Mouse (Mus musculus) CD4-positive, CD25-positive, alpha-beta regulatory T cell, adult 4 months (primary cell): ENCODE data around the gene Tspan31. TPM values are rescaled to one million over a fixed set of nuclear protein-coding genes. Genes with fewer than 3 reads are reported as not detected.
"Not testable (repeated sequence)": the region's sequence is repeated elsewhere in the genome, so short reads cannot be mapped to it uniquely, and the experiment has no call there.

Experiments used
- ATAC-seq: one replicate; pipeline ENCODE4 v1.8.0; 2017
- polyA plus RNA-seq, 2 experiments: library from polyadenylated mRNA; unstranded; fragments of 100-300 nt; shearing (Covaris generic); gene quantifications; one replicate each; pipeline ENCODE4 v1.2.1; 2017

Gene Tspan31
- polyA plus RNA-seq, 2 experiments from 2014 or later: 87.4 to 109 TPM

DNA sequence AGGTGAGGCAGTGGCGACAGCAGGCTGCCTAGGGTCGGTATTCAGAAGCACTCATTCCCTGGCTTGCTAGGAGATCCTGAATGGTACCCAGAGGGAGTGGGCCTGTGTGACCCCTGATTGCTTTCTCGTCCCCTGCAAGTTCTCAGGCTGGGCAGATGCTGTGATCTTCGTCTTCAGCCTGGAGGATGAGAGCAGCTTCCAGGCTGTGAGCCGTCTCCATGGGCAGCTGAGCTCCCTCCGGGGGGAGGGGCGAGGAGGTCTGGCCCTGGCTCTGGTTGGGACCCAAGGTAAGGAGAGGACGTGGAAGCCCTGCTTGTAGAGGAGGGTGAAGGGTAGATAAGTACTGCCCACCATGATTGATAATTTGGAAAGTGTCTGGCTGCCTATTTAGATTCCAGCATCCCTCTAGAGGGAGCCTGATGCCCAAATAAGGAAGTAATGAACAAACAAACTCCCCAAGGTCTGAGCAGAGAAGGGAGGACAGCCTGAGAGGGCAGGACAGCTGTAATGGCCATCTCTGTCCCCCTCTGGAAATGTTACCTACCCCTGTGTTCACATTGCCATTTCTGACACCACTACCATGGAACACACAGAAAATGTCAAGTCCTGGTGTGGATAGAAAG is 13.3 kb upstream of the Tspan31 start:
- ATAC-seq: no peak

DNA sequence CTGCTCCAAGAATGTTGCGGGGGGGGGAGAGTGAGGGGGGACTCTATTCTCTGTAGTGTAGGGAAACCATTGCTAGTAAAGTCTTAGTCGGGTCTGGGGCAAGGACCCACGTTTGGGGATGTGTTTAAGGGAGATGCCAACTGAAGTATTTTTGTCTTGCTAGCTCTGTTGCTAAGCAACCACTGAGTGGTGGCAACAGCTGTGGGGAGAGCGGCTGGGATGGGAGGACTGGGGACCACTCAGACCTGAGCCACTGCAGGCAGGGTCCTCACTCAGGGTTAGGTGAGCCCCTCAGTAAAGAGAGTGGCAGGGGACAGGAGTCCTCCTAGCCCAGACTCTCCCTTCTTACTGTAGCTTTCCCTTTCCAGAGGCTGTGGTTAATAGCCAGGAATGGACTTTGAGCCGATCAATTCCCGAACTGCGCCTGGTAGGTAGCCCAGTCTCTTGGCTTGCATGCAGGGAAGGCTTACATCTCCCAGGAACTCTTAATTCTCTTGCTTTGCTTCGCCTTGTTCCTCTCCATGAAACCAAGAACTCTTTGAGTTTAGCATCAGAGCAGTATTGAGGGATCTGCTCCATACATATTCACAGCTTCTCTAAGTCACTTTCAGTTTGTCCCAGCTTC is 12.0 kb upstream of the Tspan31 start:
- ATAC-seq: no peak

DNA sequence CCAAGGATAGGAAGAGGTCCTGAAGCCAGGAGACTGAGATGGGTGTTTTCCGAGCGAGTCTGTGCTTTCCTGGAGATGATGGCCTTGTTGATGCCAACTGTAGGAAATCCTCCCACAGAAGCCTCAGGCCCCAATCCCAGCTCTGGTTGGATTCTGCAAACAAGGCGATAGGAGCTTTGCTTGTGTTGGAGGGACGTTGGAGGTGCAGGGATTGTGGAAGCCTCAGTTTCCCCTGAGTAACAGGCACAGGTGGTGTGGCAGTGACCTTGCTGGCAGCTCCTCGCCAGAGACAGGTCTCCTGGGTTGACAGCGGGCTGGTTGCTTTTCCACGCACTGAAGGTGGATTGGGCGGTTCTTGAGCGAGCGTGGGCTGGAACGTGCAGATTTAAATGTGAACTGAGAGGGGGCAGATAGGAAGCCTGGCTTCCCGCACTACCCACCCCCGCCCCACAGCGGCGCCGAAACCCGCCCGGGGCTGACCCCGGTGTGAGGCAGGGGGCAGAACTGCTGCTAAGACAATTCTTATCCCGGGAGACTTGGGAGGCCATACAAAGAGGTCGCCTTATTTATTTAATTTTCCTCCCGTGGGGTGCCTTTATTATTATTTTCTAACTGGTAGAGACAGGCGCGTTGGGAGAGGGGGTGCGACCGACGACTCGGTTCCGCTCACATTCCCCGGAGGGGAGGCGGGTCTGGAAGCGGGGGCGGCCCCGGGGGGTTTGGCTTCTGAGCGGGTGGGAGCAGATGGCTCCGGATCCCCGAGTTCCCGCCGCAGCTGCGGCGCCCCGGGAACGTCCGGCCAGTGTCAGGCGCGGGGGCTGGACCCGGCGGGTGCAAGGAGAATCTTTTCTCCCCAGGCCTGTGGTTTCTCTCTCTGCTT is 11.1 kb upstream of the Tspan31 start:
- ATAC-seq: no peak

DNA sequence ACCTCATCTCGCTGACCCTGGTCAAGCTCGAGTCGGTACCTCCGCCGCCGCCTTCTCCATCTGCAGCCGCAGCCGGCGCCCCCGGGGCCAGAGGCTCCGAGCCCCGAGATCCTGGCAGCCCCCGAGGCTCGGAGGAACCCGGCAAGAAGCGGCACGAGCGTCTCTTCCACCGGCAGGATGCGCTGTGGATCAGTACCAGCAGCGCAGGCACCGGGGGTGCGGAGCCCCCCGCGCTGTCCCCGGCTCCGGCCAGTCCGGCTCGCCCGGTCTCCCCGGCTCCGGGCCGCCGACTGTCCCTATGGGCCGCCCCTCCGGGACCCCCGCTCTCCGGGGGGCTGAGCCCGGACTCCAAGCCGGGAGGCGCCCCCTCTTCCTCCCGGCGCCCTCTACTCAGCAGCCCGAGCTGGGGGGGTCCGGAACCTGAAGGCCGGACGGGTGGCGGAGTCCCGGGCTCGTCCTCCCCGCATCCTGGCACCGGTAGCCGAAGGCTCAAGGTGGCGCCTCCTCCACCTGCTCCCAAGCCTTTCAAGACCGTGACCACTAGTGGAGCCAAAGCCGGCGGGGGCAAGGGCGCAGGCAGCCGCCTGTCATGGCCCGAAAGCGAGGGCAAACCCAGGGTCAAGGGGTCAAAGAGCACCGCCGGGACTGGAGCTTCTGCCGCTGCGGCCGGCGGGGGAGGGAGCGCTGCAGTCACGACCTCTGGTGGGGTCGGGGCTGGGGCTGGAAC is 9.8 kb upstream of the Tspan31 start:
- no peak for ATAC-seq

DNA sequence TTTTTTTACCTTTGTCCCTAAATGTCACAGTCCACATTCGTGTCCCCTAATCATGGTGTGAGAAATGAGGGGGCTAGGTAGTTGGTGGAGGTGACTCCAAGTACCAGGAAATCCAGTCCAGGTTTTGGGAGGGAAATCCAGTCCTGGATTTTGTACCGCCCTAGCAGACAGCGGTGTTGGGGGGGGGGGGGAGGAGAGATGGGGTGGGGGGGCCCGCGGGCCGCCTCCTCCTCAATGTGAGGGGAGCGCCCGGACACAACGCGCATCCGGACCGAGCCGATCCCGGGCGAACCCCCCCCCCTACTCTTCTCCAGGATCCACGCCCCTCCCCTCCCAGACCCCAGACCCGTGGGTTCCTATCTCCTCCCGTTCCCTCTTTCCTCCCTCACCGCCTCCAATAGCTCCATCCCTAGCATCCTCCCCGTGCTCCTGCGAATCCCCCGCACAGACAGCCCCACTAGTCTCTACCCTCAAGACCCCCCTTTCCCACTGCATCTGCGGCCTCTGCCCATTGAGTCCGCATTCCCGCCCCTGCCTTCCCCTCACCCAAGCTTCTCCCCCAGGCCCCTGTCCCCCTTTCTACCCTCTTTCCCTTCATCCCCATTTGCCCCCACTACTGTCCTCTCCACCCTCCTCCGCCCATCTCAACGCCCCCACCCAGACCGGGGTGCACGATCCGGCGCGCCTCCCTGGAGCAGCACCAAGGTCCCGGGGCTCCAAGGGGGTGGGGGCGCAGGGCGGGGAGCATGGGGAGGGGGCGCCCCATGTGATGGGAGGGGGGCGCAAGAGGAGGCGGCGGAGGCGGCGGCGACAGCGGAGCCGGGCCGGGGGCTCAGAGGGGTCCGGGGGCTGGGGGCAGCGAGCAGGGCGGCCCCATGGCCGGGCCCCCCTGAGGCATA is 8.9 kb upstream of the Tspan31 start:
- no peak for ATAC-seq

DNA sequence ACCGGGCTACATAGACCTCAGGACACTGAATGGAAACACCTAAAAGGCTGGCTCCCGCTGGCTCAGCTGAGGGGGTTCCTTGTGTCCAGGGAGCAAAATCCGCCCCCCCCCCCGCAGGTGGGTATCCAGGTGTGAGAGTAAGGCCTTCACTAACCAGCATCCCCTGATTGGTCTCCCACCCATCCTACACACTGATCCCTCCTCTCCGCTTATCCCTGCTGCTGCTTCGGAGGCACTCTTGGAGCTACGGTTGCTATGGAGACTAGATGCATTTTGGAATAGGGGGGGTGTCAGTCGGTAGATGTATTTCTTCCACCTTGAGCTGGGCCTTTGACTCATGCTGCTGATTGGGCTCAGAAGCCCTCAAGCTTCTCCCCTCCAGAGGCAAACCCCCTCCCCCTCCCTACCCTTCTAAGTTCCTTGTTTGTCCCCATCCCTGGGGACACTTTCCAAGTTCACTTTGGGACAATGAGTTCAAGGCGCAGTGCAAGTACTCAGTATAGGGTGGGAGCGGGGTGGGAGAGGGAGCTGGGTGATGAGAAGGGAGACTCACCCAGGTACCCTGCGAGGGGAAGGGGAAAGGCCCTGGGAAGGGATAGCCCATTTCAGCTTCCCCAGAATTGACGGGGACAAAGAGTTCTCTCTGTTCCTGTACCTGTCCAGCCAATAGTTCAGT is 8.1 kb upstream of the Tspan31 start:
- ATAC-seq: no peak

DNA sequence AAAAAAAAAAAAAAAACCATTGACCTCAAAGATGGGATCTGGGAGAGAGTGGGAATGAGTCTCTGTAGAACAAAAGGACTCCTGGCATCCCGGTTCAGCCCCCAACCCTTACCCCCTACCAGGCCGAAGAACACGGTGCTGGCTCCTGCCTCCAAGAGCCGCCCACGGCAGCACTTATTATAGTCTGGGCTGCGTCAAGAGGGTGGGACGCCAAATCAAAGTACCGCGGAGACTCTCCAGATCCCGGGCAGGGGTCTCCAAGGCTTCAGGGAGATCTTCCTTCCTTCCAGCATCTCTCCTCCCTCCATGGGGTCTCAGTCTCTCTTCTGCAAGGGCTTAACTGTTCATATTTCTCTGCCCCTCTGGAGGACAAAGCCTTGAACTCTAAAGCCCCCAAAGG is 7.5 kb upstream of the Tspan31 start:
- ATAC-seq: no peak

DNA sequence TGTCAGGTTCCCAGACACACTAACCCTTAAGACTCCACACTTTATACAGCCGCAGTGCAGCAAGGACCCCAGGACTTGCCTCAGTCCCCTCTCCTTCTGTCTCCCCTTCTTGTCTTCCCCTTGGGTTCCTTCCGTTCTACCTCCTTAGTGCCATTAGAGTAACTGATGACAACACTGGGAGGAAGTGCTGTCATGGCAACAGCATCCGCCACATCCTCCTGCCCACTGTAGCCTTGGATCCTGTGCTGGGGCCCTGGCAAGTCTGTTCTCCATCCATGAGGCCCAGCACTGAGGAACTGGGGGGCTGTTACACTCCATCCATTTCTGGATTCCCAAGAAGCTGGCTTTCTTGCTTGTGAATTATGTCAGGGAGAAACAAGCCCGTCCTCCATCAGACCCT is 6.0 kb upstream of the Tspan31 start:
- ATAC-seq: peak; percentile 91

DNA sequence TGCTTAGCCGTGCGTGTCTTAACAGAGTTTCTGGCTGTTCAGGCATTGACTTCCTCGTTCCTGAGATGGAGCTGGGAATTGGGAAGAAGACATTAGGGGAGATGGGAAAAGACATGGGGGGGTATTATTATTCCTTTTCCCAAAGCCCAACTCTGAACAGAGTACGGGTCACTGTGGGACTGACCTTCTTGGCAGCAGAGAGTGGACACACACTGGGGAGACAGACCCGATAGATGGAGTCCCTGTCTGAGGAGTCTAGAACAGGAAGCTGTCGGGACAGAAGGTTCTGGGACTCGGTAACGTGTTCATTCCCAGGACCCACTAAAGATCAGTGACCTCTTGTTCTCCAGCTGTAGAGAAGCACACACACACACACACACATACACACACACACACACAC is 5.6 kb upstream of the Tspan31 start:
- ATAC-seq: peak; percentile 5

DNA sequence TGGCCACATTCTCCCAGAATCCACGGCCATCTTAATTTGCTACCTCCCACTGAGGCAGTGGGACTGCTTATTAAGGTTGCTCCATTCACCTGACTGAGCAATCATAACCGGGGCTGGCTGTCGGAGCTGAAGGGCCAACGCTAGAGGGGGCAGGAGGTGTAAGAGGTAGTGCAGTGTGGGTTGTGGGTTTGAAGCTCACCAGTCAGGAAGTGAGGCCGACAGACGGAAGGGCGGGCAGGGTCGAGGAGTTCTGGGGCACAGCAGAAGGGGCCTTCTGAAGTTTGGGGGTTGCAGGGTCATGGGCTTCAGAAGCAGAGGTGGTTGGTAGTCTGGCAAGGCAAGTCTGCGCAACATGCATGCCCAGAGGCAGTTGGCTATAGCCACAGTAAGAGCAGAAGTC is 5.0 kb upstream of the Tspan31 start, which contains the start of gene Agap2:
Agap2 (plus strand) TSS at position 205 of the 400 bp plus-strand sequence.
- peak; percentile 85 for ATAC-seq

DNA sequence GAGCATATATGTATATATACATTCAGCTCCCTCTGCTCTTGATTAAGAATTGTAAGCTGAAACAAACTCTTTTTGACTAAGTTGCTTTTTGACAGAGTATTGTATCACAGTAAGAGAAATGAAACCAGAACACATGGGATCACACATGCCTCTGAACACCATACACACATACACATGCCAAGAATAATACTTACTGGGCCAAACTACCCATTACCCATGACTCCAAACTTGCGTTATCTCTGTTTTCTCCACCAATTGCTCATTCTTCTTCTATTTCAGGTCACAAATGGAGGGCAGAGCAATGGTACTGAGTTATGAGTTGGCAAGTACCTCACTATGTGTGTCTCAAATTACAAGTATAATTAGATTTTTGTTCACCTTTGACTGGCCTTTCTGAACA is 3.9 kb upstream of the Tspan31 start:
- no peak for ATAC-seq

DNA sequence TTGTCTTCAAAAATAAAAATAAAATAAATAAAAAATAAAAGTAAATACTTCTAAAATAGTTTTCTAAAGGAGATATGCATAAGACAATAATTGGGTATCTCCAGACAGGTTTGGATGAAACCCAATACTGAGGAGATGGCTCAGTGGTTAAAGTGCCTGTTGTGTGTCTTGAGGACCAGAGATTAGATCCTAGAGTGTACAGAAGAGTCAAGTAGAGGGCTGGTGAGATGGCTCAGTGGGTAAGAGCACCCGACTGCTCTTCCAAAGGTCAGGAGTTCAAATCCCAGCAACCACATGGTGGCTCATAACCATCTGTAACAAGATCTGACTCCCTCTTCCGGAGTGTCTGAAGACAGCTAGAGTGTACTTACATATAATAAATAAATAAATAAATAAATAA is 2.9 kb upstream of the Tspan31 start:
- not testable (repeated sequence) for ATAC-seq

DNA sequence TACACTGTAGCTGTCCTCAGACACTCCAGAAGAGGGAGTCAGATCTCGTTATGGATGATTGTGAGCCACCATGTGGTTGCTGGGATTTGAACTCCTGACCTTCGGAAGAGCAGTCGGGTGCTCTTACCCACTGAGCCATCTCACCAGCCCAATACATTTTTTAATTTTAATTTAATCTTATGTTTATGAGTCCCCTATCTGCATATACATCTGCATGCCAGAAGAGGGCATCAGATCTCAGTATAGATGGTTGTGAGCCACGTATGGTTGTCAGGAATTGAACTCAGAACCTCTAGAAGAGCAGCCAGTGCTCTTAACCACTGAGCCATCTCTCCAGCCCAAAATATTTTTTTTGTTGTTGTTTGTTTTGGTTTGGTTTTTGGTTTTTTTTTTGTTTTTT is 2.2 kb upstream of the Tspan31 start:
- ATAC-seq: not testable (repeated sequence)

DNA sequence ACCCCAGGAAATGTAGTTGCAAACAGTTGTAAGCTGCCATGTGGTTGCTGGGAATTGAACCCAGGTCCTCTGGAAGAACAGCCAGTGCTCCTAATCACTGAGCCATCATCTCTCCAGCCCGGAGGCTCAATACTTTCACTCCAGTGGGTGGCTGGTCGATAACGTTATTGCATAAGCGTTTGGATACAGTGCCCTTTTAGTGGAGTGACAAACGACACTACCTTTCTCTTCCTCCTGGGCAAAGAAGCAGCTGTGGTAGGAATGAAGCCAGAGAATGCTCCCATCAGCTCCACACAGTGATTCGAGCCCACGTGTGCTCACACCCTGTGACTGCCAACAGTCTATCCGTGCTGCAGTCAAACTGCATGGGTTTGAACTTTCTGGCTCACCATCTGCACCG is 1.1 kb upstream of the Tspan31 start:
- ATAC-seq: no peak

DNA sequence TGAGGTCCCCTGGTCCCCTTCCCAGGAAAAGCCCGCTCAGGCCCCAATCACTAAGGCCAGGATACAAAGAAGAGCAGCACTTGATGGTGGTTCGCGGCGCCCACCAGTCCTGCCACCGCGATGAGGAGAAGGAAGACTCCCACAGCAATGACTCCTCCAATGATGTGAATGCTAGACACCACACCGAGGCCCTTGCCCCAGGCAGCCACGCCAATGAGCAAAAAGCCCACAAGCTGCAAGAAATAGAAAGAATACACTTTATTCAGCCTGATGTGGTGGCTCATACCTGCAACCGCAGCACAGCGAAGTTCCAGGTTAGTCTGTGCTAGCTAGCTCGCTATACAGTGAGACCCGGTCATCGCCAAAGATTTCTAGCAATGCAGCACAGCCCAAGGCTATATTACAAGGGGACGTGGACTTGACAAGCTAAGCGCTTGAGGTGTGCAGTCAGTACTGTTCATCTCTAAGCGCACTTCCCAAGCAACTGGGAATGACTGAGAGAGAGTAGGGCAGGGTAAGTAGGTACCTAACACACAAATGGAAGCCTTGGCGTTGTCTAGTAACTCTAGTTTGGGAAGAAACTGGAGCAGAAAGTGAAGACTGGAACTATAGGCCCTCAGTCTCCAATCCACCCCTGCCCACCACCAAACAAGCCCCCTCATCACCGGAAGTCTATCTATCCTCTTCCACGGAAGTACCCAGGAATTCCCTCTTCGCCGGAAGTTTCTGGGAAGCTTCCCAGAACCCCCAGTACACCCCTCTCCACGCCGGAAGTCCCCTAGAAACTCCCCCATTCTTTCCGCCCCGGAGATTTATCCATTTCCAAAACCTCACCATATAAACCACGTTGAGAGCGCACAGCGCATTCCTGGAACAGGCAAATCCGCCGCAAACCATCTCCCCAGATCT is 529 bp downstream of the Tspan31 start:
- ATAC-seq: peak; percentile 14

DNA sequence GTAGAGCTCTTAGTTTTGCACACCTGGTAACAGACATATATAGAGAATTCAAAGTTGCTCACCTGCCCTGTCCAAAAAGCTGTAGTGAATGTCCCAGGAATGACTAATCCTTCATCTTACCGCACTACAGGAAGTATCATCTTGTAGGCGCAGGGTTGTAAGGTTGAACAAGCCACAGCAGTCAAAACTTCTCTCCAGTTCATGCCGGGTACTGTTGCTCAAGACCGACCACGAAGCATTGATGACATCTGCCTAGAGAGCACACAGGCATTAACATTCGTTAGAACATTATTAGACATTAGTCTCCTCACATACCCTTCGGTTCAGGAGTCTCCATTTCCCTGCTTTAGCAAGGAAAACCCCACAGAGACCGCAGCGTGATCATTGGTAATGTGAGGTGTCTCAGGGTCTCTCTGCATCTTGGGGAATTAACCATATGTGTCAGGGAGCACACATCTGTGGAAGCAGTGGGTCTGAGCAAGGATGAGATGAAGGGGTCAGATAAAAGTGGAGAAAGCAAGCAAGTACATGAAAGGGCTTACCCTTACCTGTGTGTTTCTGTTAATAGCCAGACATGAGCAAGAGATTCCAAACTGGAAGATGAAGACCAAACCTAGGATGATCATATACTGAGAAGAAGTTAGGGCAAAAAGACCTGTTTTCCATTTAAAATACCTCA is 1.6 kb downstream of the Tspan31 start:
- no peak for ATAC-seq

DNA sequence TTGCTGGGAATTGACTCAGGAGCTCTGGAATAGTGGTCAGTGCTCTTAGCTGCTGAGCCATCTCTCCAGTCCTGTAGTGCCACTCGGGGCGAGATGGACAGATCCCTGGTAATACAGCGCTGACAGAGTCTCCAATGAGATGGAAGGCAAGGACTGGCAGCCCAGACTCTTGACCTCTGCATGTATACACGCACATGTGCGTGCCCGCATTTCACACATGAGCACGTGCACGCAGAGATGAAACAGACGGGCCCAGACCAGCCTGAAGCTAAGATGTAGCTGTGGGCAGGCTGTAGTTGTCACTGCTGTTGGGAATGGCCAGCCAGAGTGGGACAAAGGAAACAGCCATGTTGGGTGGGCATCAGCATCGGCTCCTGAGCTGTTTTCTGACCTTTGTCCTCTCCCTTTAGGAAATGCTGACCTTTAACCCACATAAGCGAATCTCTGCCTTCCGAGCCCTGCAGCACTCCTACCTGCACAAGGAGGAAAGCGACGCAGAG is 3.5 kb downstream of the Tspan31 start:
- no peak for ATAC-seq

DNA sequence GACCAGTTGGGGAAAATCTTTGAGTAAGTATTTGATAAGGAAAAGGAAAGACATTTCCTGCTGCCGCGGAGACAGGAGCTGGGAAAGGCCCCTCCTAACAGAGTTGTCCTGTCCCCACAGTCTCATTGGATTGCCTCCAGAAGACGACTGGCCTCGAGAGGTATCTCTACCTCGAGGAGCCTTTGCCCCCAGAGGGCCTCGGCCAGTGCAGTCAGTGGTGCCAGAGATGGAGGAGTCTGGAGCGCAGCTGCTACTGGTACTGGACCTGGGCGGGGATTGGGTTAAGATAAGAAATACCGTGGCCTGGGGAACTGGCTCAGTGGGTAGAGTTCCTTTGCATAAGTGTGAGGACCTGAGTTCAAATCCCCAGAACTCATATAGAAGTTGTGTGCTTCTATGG is 4.1 kb downstream of the Tspan31 start:
- no peak for ATAC-seq
